Mouse (Mus musculus): Measurements from ENCODE around the gene Arl16. TPM values are rescaled to one million over a fixed set of nuclear protein-coding genes. Genes with fewer than 3 reads are reported as not detected.

Gene Arl16
- polyA plus RNA-seq, 1 experiment, result 13.2 TPM

DNA sequence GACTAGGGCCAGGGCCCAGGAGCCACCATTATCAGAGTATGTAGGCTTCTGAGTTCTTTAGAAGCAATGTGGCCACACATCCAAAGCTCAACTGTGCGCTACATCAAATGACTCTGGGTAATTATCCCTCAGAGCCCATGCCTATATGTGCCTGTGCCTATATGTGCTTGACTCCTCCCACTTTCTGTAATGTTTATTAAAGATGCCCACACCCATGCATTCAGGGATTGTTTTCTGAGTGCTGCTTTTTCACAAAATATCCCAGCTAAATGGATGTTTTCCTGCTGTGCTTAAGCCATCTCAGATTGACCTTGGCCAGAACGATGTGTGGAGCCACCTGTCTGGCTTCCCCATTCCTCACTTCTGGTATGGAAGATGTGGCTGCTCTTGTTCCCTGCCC is 3.9 kb downstream of the Arl16 start:
- peaks cover 13% of the 10 kb centered on the region; the same call in 1 of the 2 replicates for H3K4me1 ChIP-seq (ENCODE audit: control insufficient read depth, insufficient read depth, insufficient read length)
- TF ChIP-seq CTCF (IDR thresholded peaks at IDR 0.05; ENCODE audit: extremely low read depth, insufficient read depth, insufficient read length, insufficient replicate concordance) (no peak), POLR2A (IDR thresholded peaks at IDR 0.05; ENCODE audit: low read depth, low read length) (no peak)
- H3K27me3 ChIP-seq (ENCODE audit: control insufficient read depth, insufficient read depth, low read length), result no peaks in the 10 kb centered on the region
- no peak for DNase-seq (ENCODE audit: low read depth in 1 of 2, low spot score in 2 of 2)
- peaks cover 7% of the 10 kb centered on the region for H3K36me3 ChIP-seq (ENCODE audit: control insufficient read depth, insufficient read depth, low read length)
- WGBS, result 91% methylated on average over 2 of the region's 2 CpGs
- H3K4me3 ChIP-seq (ENCODE audit: extremely low read depth, insufficient read depth, insufficient read length), result no peak overlapping the region
- no peak overlapping the region for H3K27ac ChIP-seq (ENCODE audit: insufficient read depth, low read length)

DNA sequence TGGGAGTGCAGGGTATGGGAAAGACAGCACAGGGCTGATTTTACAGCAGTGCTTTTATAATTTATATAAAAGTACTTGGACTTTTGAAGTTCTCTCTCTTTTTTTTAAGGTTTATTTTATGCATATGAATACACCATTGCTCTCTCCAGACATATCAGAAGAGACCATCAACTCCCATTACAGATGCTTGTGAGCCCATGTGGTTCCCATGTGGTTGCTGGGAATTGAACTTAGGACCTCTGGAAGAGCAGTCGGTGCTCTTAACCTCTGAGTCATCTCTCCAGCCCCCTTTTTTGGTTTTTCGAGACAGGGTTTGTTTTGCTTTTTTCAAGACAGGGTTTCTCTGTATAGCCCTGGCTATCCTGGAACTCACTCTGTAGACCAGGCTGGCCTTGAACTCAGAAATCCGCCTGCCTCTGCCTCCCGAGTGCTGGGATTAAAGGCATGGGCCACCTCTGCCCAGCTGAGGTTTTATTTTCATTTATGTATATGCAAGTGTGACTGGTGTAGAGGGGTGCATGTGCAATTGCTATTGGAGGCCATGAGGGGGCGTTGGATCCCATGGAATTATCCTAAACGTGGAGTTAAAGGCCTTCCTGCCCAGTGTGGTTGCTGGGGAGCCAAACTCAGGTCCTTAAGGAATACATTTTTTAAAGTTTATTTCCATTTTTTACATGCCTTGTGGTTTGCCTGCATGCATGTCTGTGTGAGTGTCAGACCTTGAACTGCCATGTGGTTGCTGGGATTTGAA is 8.4 kb downstream of the Arl16 start:
- Histone ChIP-seq H3K27ac (ENCODE audit: insufficient read depth, low read length) (no peak overlapping the region), H3K4me3 (ENCODE audit: extremely low read depth, insufficient read depth, insufficient read length) (no peak overlapping the region), H3K36me3 (ENCODE audit: control insufficient read depth, insufficient read depth, low read length) (peaks cover 7% of the 10 kb centered on the region), H3K4me1 (ENCODE audit: control insufficient read depth, insufficient read depth, insufficient read length) (peaks cover 3% of the 10 kb centered on the region; the same call in 1 of the 2 replicates), H3K27me3 (ENCODE audit: control insufficient read depth, insufficient read depth, low read length) (no peaks in the 10 kb centered on the region)
- 59% methylated on average over 6 of the region's 6 CpGs for WGBS
- DNase-seq (ENCODE audit: low read depth in 1 of 2, low spot score in 2 of 2), result no peak
- TF ChIP-seq POLR2A (IDR thresholded peaks at IDR 0.05; ENCODE audit: low read depth, low read length) (no peak), CTCF (IDR thresholded peaks at IDR 0.05; ENCODE audit: extremely low read depth, insufficient read depth, insufficient read length, insufficient replicate concordance) (no peak)

DNA sequence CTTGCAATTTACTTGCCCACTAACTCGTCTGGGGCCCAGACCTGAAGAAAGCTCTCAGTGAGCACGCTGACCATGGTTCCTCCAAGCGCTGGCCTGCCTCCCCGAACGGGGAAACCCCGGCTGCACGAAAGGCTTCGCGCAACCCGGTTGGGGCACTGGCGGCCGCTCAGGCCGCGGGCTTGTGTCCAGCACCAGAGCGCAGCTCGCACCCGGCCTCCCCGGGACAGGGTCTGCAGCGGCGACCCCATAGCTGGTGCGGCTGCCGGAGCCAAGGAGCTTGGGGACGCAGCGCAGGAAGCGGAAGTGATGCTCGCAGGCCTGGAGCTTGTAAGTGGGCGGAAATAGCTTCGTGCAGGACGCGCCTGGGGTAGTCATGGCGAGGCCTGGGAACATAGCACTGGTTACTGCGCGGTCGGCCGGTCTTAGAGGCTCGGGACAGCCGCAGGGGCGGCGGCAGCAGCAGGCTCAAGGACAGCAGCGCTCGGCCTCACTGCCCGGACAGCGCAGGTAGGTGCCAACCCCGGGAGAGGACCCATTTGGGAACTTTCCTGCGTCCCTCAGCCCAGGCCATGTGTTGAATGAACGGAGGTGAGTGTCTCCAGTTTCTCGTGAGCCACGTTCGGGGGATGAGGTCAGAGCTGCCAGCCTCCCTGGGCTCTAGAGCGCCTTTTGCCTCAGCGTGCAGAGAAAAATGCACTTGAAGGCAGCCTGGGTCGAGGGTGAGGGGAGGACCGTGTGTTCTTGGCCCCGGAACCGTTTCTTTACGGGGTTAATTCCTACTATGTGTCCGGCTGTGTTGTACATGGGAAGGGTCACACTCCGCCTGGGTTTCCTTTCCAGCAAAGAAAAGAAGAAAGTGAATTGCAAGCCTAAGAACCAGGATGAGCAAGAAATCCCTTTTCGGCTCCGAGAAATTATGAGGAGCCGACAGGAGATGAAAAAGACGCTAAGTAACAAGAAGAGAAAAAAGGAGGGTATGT is 9.3 kb downstream of the Arl16 start, which contains the start of the genes Oxld1 and Ccdc137:
Oxld1 (minus strand) TSS at position 297 of the 980 bp plus-strand sequence.
Ccdc137 (plus strand) TSS at position 344 of the 980 bp plus-strand sequence.
- peak within 1 kb of the TSS; percentile 62 for H3K27ac ChIP-seq (ENCODE audit: insufficient read depth, low read length)
- peaks cover 3% of the 10 kb centered on the region; the same call in 1 of the 2 replicates for H3K4me1 ChIP-seq (ENCODE audit: control insufficient read depth, insufficient read depth, insufficient read length)
- WGBS, result 2% methylated on average over 62 of the region's 62 CpGs

DNA sequence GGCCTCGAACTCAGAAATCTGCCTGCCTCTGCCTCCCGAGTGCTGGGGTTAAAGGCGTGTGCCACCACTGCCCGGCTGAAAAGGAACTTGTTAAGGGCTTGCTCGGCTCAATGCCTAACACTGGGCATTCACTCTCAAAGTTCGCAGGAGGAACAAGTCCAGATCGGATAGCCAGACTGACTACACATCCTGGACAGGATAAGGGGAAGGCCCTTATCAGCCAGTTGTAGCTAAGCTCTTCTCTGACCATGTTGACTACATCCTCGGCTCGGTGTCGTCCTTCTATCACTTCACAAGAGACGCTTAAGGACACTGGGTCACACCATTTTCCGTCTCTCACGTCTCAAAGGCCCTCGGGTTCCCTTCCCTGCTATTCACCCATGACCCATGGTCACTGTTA is 10.0 kb downstream of the Arl16 start:
- H3K36me3 ChIP-seq (ENCODE audit: control insufficient read depth, insufficient read depth, low read length), result peaks cover 6% of the 10 kb centered on the region
- H3K4me3 ChIP-seq (ENCODE audit: extremely low read depth, insufficient read depth, insufficient read length), result peak overlapping the region; percentile 83
- no peak for DNase-seq (ENCODE audit: low read depth in 1 of 2, low spot score in 2 of 2)
- H3K4me1 ChIP-seq (ENCODE audit: control insufficient read depth, insufficient read depth, insufficient read length), result peaks cover 3% of the 10 kb centered on the region; the same call in 1 of the 2 replicates
- H3K27ac ChIP-seq (ENCODE audit: insufficient read depth, low read length), result peak overlapping the region; percentile 62
- TF ChIP-seq CTCF (IDR thresholded peaks at IDR 0.05; ENCODE audit: extremely low read depth, insufficient read depth, insufficient read length, insufficient replicate concordance) (no peak), POLR2A (IDR thresholded peaks at IDR 0.05; ENCODE audit: low read depth, low read length) (no peak)
- WGBS, result 7% methylated on average over 14 of the region's 14 CpGs
- H3K27me3 ChIP-seq (ENCODE audit: control insufficient read depth, insufficient read depth, low read length), result no peaks in the 10 kb centered on the region

More for the DNA sequence above, 9.3 kb downstream of the Arl16 start, which contains the start of the genes Oxld1 and Ccdc137:
- Histone ChIP-seq H3K36me3 (ENCODE audit: control insufficient read depth, insufficient read depth, low read length) (peaks cover 7% of the 10 kb centered on the region), H3K4me3 (ENCODE audit: extremely low read depth, insufficient read depth, insufficient read length) (peak within 1 kb of the TSS; percentile 83), H3K27me3 (ENCODE audit: control insufficient read depth, insufficient read depth, low read length) (no peaks in the 10 kb centered on the region)
- DNase-seq (ENCODE audit: low read depth in 1 of 2, low spot score in 2 of 2), result peak; percentile 49 to 69
- TF ChIP-seq CTCF (IDR thresholded peaks at IDR 0.05; ENCODE audit: extremely low read depth, insufficient read depth, insufficient read length, insufficient replicate concordance) (no peak), POLR2A (IDR thresholded peaks at IDR 0.05; ENCODE audit: low read depth, low read length) (peak; percentile 78)

DNA sequence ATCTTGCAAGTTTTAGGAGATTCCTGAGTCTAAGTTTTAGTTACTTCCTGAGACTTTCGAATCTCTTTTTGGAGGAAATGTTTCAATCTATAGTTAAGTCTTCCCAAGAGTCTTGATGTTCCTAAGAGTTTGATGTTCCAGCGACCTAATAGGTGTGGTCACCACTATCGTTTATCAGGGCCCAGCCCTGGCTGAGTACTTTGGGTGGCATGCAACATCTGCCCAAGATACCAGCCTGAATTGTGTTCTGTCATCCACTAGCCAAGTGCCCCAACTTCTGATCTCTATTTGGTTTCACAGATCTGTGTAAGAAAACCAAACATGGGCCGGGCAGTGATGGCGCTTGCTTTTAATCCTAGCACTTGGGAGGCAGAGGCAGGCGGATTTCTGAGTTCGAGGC is 12.0 kb downstream of the Arl16 start:
- H3K27ac ChIP-seq (ENCODE audit: insufficient read depth, low read length), result no peak overlapping the region
- H3K4me1 ChIP-seq (ENCODE audit: control insufficient read depth, insufficient read depth, insufficient read length), result peaks cover 3% of the 10 kb centered on the region; the same call in 1 of the 2 replicates
- H3K27me3 ChIP-seq (ENCODE audit: control insufficient read depth, insufficient read depth, low read length), result no peaks in the 10 kb centered on the region
- WGBS, result 85% methylated on average over 7 of the region's 7 CpGs
- H3K4me3 ChIP-seq (ENCODE audit: extremely low read depth, insufficient read depth, insufficient read length), result no peak overlapping the region
- TF ChIP-seq POLR2A (IDR thresholded peaks at IDR 0.05; ENCODE audit: low read depth, low read length), result no peak
- no peak for TF ChIP-seq CTCF (IDR thresholded peaks at IDR 0.05; ENCODE audit: extremely low read depth, insufficient read depth, insufficient read length, insufficient replicate concordance)
- no peaks in the 10 kb centered on the region; the same call in 1 of the 2 replicates for H3K36me3 ChIP-seq (ENCODE audit: control insufficient read depth, insufficient read depth, low read length)
- no peak for DNase-seq (ENCODE audit: low read depth in 1 of 2, low spot score in 2 of 2)

DNA sequence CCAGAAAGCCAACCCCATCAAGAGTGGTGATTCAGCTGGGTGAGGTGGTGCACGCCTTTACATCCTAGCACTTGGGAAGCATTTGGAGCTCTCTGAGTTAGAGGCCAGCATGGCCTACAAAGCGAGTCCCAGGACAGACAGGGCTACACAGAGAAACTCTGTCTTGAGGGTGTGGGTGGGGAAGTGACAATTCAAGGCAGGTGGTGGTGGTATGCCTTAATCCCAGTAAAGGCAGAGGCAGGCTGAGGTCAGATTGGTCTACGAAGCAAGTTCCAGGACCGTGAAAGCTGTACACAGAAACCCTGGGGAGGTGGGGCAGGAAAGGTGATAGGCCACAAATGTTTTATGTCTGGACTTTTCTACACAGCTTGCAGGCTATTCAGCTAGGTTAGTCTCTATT is 12.4 kb downstream of the Arl16 start:
- H3K27ac ChIP-seq (ENCODE audit: insufficient read depth, low read length), result no peak overlapping the region
- no peak for DNase-seq (ENCODE audit: low read depth in 1 of 2, low spot score in 2 of 2)
- TF ChIP-seq CTCF (IDR thresholded peaks at IDR 0.05; ENCODE audit: extremely low read depth, insufficient read depth, insufficient read length, insufficient replicate concordance), result no peak
- no peak for TF ChIP-seq POLR2A (IDR thresholded peaks at IDR 0.05; ENCODE audit: low read depth, low read length)
- no peaks in the 10 kb centered on the region; the same call in 1 of the 2 replicates for H3K36me3 ChIP-seq (ENCODE audit: control insufficient read depth, insufficient read depth, low read length)
- no peak overlapping the region for H3K4me3 ChIP-seq (ENCODE audit: extremely low read depth, insufficient read depth, insufficient read length)
- H3K27me3 ChIP-seq (ENCODE audit: control insufficient read depth, insufficient read depth, low read length), result no peaks in the 10 kb centered on the region
- peaks cover 3% of the 10 kb centered on the region; the same call in 1 of the 2 replicates for H3K4me1 ChIP-seq (ENCODE audit: control insufficient read depth, insufficient read depth, insufficient read length)
- WGBS, result 92% methylated on average over 4 of the region's 4 CpGs
